Mouse (Mus musculus) hindbrain, embryonic 10.5 days (tissue): ENCODE results near the gene Cspg5. TPM values are rescaled to one million over a fixed set of nuclear protein-coding genes. Genes with fewer than 3 reads are reported as not detected.

Source experiments
- DNase-seq: peaks from one replicate; pipeline ENCODE4 v3.0.0-alpha.2; 2017; ENCODE audit warnings: low spot score
- H3K27ac ChIP-seq: fragments of 300-500 bp; sonication (generic); 2 replicates; pipeline ENCODE4 v1.5.1; 2016; ENCODE audit warnings: mild to moderate bottlenecking, moderate library complexity
- H3K27me3 ChIP-seq: fragments of 300-500 bp; sonication (generic); 2 replicates; pipeline ENCODE4 v1.6.1; 2016; ENCODE audit warnings: mild to moderate bottlenecking; ENCODE audit not compliant: poor library complexity, insufficient read depth, severe bottlenecking
- H3K36me3 ChIP-seq: fragments of 300-500 bp; sonication (generic); 2 replicates; pipeline ENCODE4 v1.6.1; 2016; ENCODE audit warnings: mild to moderate bottlenecking, moderate library complexity
- H3K4me1 ChIP-seq: fragments of 300-500 bp; sonication (generic); replicated peaks from 2 replicates; pipeline ENCODE4 v1.6.1; 2016; ENCODE audit warnings: mild to moderate bottlenecking
- H3K4me3 ChIP-seq: fragments of 300-500 bp; sonication (generic); 2 replicates; pipeline ENCODE4 v1.5.1; 2016; ENCODE audit warnings: mild to moderate bottlenecking, moderate library complexity
- H3K9me3 ChIP-seq: fragments of 300-500 bp; sonication (generic); 2 replicates; pipeline ENCODE4 v1.6.1; 2016; ENCODE audit warnings: mild to moderate bottlenecking, moderate library complexity
- WGBS: fragments of 180-500 bp; shearing (Covaris S2); methylation state at CpG from one replicate; pipeline ENCODE4 v1.1.7; 2016; 5-methylcytosine and 5-hydroxymethylcytosine counted together
- polyA plus RNA-seq: library from polyadenylated mRNA; unstranded; fragments of >200 nt; fragmentation: Nextera tagmentation; extraction: Ambion mirVana; gene quantifications from 2 replicates; pipeline ENCODE4 v1.2.1, GENCODE M21; 2016

The Cspg5 gene
- polyA plus RNA-seq, 1 experiment from 2014 or later = 15.1 TPM

GRCm38 (mm10) chr9:110296867-110297627, 53.5 kb downstream of the Cspg5 start:
- DNase-seq = peak; percentile 88
- H3K4me3 ChIP-seq = no peak overlapping the region
- no peaks in the 10 kb centered on the region for H3K36me3 ChIP-seq
- WGBS = 11% methylated on average over 5 of the region's 5 CpGs
- H3K27me3 ChIP-seq = no peaks in the 10 kb centered on the region
- peaks cover 16% of the 10 kb centered on the region for H3K4me1 ChIP-seq
- peaks cover 13% of the 10 kb centered on the region for H3K9me3 ChIP-seq
- H3K27ac ChIP-seq = 0 out of 2 replicates have a peak overlapping the region, but pooled peaks have one; percentile 25

DNA sequence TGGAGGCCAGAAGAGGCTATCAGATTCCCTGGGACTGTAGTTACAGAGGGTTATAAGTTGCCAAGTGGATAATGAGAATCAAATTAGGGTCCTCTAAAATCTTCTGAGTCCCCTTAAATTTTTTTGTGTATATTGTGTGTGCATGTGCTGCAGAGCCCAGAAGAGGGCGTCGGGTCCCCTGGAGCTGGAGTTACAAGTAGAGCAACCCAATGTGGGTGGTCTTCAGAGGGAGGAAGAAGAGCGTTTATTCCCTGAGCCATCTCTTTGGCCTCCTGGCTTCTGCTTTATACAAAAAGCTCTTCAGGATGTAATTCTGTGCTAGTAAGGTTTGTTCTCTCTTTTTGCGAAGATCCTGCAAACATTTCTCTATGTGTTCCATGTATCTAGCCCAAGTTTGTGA, 60.9 kb downstream of the Cspg5 start:
- peaks cover 13% of the 10 kb centered on the region for H3K9me3 ChIP-seq
- peak overlapping the region; percentile 54 for H3K4me3 ChIP-seq
- H3K4me1 ChIP-seq = peaks cover 15% of the 10 kb centered on the region
- no peaks in the 10 kb centered on the region for H3K27me3 ChIP-seq
- peak overlapping the region; percentile 90 for H3K27ac ChIP-seq
- peaks cover 13% of the 10 kb centered on the region for H3K36me3 ChIP-seq
- peak; percentile 47 for DNase-seq
- WGBS = 9% methylated on average over 4 of the region's 4 CpGs

- Histone ChIP-seq H3K36me3 (peaks cover 19% of the 10 kb centered on the region), H3K9me3 (peaks cover 13% of the 10 kb centered on the region), H3K4me3 (peak within 1 kb of the TSS; percentile 54), H3K27me3 (no peaks in the 10 kb centered on the region), H3K4me1 (peaks cover 15% of the 10 kb centered on the region), H3K27ac (peak within 1 kb of the TSS; percentile 90)
- under 1% methylated on average over 46 of the region's 46 CpGs for WGBS
- peak; percentile 95 for DNase-seq
Measured at GRCm38 (mm10) chr9:110304969-110305651, 61.5 kb downstream of the Cspg5 start, which contains the start of gene Elp6. Gene Elp6, plus strand, starts transcription at chr9:110305173.

DNA sequence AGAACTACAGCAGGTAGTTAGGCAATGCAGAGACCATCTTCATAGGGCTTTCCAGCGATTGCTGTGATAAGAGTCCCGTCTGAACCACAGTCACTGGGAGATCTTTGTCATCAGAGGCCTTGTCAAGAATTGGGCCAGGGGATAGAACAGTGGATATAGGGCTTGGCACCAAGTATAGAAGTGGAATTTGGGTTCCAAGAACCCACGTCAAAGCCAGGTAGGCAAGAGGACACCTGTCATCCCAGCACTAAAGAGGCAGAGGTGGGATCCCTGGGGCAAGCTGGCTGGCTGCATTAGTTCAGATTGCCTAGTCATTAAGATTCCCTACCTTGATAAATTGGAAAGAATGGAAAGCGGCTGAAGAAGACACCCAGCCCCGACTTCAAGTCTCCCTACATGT, 62.8 kb downstream of the Cspg5 start:
- peaks cover 32% of the 10 kb centered on the region for H3K36me3 ChIP-seq
- DNase-seq = no peak
- H3K9me3 ChIP-seq = peaks cover 7% of the 10 kb centered on the region
- H3K27me3 ChIP-seq = no peaks in the 10 kb centered on the region
- peaks cover 15% of the 10 kb centered on the region for H3K4me1 ChIP-seq
- 90% methylated on average over 5 of the region's 5 CpGs for WGBS
- H3K27ac ChIP-seq = peak overlapping the region; percentile 90
- H3K4me3 ChIP-seq = peak overlapping the region; percentile 54

Other genes with a start within 250 kb of the Cspg5 start
- gene Smarcc1, start 126.1 kb upstream of the Cspg5 start, polyA plus RNA-seq = 180 and 201 TPM in 2 replicates
- gene Dhx30, start 126.0 kb upstream of the Cspg5 start, polyA plus RNA-seq = 179 and 194 TPM in 2 replicates
- gene Elp6, start 61.4 kb downstream of the Cspg5 start, polyA plus RNA-seq = 45.6 TPM in 2 replicates
- 38.5 and 40.3 TPM in 2 replicates for gene Scap, start 89.5 kb downstream of the Cspg5 start, polyA plus RNA-seq
- 15.5 and 19.2 TPM in 2 replicates for gene Ptpn23, start 164.4 kb downstream of the Cspg5 start, polyA plus RNA-seq
- gene Ngp, start 176.0 kb downstream of the Cspg5 start, polyA plus RNA-seq = not detected in 2 replicates
- 11.0 and 11.8 TPM in 2 replicates for gene Klhl18, start 232.9 kb downstream of the Cspg5 start, polyA plus RNA-seq
- gene Kif9, start 233.2 kb downstream of the Cspg5 start, polyA plus RNA-seq = 2.1 and 3.1 TPM in 2 replicates